Mouse (Mus musculus): Measurements from ENCODE around the gene Clpx.
"Not testable (repeated sequence)": the region's sequence is repeated elsewhere in the genome, so short reads cannot be mapped to it uniquely, and the experiment has no call there.

Gene Clpx

DNA sequence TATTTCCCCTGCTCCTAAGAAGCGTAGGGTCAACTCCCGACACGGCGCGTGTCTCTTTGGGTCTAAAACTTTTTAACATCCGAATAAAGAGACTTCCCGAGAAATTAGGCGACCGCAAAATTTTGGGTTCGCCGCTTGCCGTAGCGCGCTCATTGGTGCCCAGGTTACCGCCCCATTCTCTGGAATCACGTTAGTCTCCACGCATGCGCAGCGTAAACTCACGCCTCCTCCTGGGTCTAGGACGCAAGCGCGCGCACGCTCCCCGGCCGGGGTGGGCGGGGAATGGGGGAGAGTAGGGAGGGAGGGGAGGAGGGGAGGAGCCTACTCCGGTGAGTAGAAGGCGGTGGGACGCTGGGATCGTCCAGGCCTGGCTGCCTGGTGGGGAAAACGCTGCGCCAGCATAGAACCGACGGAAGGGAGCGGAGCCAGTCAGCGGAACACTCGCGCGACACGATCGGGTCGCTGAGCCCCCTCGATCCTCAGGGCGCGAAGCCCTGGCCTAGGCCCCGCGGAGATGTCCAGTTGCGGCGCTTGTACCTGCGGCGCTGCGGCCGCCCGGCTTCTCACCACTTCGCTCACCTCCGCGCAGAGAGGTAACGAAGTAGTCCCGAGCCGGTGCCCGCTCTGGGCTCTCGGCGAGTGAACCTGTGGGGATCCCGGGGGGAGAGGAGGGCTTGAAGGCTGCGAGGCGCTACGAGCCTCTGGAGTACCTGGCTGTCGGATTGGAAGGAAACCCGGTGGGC is at the start of gene Clpx:
TSS of gene Clpx (plus strand) at position 288 of the 743 bp plus-strand sequence.
- DNase-seq (ENCODE audit: low spot score in 2 of 2) = peak; percentile 98

DNA sequence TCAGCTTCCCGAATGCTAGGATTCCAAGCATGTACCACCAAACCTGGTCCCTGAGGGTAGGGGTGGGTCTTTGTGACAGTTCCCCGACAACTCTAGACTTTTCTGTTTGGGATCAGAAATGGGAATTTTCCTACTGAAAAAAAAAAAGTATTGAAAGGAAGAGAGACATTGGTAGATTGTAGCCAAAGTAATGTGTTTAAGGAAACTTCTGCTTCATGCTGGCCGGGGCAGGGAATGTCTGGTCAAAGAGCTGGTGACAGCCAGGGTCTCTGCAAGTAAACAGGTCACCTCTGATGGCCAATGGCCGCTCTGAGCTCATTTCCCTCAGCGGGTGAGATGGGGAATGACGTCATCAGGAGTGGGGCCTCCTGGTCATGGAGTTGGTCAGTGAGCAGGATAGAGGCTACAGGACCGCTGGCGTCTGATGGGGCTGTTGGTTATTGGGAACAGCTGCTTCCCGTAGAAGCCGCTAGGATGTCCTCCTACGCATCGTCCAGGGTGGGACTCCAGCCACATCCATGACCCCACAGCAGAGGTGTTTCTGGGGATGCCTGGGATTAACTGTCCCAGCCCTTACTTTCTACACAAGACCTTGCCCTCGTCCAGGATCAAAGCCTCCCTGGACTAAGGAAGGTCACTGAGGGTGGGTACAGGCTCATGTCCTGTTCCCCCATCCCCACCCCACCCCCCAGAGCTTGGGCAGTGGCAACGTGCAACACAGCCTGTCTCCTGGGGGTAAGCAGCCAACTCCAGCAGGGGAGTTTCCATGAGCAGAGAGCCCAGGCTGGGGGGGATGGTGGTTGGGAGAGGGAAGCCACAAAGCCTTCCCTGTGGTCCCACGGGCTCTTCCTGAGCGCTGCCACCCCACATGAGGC is 46.3 kb upstream of the Clpx start:
- DNase-seq (ENCODE audit: low spot score in 2 of 2) = peak in 1 of 2 experiments; percentile 46

DNA sequence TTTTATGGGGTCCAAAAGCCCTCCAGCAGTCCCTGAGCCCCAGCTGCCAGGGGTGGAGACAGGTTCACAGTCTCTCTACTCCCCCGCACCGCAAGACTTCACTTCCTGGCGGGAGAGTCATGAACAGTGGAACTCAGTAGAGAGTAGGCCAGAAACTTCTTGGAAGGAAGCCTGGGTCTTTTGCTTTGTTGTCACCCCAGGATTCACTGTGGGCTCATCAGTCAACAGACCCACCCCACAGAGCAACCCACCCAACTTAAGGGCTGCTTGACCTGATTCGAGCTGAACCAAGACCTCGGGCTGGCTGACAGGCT is 45.7 kb upstream of the Clpx start:
- no peak for DNase-seq (ENCODE audit: low spot score in 2 of 2)

DNA sequence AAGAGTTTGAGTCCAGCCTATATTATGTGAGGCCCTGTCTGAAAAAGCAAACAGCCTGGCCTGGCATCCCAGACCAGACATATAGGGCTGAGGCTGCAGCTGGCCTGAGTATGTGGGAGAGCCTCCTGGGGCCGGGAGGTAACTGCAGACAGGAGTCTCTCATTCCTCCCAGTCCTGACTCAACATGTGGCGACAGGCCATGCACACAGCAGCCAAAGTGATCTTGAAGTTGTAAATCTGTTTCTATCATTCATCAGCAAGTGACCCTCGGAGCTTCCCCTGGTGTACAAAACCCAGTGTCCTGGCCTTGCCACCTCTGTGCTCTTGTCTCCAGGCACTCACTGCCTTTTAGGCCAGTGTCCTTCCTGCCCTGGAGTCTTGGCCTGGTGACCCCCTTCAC is 42.0 kb upstream of the Clpx start:
- no peak for DNase-seq (ENCODE audit: low spot score in 2 of 2)

DNA sequence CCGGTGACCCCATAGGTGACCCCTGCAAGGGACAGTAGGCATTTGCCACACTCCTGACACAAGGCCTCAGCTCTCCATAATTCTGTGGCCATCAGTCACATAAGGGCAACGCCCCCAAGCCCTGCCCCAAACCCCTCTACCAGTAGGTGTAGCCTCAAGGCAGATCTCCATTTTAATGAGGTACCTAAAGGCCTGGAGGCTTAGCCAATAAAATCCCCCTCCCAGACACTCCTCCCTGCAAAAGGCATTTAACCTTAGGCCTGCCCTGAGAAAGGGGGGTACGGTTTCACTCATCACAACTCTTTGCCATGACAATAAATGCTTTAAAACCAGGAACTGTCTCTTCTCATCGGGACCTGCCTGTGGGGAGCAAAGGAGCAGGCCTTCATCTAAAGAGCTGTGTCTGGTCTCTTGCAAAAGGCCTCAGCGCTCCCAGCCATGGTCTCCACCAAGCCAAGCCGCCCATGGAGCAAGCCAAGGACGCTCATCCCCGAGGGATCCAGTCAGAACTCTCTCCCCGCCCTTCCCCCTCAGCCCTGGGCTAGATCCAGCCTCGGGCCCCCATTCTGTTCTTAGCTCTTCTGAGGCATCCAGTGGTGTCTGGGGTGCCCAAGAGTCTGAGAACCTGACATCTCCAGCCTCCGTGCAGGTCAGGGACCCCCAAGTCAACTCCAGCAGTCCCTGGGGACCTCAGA is 38.0 kb upstream of the Clpx start:
- DNase-seq (ENCODE audit: low spot score in 2 of 2) = no peak

DNA sequence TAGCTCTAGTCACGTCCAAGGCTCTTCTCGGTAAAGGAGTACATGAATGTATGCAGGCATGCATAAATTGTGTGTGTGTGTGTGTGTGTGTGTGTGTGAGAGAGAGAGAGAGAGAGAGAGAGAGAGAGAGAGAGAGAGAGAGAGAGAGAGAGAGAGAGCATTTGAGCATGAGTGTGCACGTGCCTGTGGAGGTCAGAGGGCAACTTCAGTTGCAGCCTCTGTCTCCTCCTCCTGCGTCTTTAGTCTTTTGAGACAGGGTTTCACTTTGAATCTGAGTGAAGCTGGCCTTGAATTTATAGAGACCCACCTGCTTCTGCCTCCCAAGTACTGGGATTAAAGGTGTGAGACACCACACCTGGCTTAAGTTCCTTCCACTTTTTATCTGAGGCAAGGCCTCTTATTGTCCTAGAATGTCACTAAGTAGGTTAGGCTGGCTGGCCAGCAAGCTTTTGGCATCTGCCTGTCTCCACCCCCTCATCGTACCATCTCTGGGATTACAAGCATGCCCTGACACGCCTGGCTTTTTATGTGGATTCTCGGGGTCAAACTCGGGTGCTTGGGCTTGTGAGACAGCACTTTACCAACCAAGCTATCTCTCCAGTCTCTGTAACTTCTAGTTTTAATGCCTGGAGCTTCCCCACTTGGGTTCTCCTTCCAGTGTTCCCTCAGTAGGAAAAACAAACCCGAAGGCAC is 36.7 kb upstream of the Clpx start:
- DNase-seq (ENCODE audit: low spot score in 2 of 2) = no peak

DNA sequence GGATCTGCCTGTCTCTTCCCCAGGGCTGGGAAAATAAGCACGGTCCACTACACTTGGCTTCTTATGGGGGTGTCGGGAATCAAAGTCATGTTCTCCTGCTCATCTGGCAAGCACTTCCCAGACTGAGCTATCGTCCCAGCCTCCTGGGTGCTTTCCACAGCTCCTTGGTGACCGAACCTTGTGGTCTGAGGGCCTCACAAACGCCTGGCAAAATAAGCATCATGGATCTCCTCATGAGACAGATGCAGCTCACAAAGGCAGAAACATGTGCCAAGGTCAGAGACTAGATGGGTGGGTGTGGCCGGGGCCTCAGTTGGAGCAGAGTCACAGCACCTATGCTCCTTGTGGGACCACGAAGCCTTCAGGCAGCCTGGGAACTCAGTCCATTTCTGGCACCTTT is 34.7 kb upstream of the Clpx start:
- no peak for DNase-seq (ENCODE audit: low spot score in 2 of 2)

DNA sequence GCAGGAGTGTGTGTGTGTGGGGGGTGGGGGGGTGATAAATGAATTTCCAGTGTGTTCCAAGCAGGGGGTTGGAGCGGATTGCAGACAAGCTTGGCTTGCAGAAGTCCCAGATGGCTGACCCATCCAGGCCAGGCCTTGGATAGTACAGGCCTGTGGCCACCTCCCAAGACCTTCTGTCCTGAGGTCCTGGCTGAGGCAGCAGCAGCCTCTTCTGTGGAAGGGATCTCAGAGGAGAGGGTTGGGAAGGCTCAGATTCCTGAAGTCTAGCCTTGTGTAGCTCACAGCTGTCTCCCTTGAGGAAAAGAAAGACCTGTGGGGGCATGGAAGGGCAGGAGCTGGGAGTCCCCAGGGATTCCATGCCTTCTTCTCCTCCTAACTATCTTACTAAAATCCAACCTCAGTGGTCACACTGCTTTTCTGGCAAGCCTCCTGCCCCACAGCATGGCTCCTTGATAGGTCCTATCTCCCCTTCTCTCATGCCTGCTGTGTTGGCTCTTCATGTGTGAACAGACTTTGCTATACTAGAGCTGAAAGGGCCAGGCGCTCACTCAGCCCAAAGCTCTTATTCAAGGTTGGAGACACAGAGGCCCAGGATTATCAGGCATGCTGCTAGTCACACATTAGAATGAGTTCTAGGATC is 32.3 kb upstream of the Clpx start:
- peak in 1 of 2 experiments; percentile 51 for DNase-seq (ENCODE audit: low spot score in 2 of 2)

DNA sequence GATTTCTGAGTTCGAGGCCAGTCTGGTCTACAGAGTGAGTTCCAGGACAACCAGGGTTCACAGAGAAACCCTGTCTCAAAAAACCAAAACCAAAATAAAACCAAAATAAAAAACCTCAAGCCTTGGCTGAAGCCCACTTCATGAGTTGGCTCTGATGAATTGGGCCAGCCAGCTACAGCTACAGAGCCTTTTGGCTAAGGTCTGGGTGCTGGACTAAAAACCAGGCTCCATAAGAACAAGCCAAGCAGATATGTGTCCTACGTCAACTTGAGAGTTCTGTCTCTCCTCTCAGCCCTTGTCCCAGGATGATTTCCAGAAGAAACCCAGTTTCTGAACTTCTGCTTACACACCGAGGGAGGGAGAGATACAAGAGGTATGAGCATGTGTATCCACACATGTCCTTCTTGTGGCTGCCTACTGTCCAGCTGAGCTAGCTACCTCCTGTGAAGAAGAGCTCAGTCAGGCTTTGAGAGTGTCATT is 31.4 kb upstream of the Clpx start:
- no peak for DNase-seq (ENCODE audit: low spot score in 2 of 2)

DNA sequence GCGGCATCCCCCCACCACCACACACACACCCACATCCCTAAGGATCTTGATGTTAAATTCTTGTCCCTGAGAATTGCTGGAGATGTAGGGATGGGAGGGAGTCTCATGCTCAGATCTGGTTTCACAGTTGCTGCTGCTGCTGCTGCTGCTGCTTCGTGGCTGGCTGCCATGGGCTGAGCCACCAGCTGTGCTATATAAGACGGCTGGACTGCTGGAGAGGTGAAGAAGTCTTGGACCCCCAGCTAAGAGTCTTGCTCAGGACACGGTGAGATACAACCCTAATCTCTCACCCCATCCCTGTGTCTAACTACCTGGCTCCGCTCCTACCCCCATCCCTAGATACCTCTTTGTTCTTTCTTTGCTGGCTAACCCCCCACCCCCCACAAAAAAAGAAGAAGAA is 29.1 kb upstream of the Clpx start, which contains the start of gene Cilp:
TSS of gene Cilp (plus strand) at position 222 of the 400 bp plus-strand sequence.
- peak in 1 of 2 experiments; percentile 61 for DNase-seq (ENCODE audit: low spot score in 2 of 2)

DNA sequence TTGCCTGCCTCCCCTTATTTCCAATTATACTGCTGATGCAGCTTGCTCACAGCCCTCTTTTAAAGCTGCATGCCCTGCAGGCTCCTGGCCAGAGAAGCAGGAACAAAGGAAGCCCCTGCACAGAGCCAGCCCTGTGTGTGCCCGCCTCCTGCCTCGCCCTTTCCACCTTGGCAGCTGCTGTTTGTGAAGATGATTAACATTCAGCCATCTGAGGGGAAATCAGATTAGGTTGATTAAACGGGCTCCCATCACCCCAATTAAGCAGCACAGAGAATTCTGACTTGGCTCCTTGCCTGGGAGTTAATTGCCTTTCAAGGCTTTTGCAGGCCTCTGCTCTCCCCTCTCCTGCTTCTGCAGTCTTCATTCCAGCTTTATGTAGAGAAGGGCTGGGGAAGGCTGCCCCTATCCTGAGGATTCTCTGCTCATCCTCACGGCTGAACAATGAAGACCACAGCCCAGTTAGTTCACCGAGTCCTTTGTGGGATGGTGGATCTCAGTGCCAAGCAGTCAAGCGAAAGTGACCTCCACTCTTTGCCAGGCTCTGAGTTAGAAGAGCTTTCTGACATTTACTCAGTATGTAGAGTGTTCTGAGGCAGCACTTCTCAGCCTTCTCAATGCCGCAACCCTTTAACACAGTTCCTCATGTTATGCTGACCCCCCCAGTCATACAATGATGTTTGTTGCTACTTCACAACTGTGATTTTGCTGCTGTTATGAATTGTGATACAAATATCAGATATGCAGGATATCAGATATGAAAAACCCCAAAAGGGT is 26.1 kb upstream of the Clpx start:
- no peak for DNase-seq (ENCODE audit: low spot score in 2 of 2)

DNA sequence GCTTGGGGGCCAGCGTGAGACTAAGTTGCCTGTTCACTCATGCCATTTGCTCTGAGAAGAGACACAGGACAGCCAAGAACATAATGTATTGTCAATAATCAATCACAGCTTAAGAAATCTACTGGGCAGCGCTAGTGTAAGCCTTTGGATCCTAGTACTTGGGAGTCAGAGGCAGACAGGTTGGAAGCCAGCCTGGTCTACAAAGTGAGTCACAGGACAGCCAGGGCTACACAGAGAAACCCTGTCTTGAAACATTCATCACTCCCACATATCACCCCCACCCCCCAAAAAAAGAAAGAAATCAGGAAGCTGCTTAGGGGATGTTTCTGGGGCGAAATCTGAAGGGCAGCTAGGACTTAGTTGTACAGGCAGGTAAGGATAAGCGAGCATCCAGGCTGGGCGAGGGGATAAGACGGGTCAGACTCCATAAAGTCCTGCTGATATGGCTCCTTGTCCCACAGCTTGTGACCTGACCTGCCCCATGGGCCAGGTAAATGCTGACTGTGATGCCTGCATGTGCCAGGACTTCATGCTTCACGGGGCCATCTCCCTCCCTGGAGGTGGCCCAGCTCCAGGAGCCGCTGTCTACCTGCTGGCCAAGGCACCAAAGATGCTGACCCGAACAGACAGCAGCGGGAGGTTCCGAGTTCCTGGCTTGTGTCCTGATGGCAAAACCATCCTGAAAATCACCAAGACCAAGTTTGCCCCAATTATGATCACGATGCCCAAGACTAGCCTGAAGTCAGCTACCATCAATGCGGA is 20.8 kb upstream of the Clpx start:
- DNase-seq (ENCODE audit: low spot score in 2 of 2) = no peak

DNA sequence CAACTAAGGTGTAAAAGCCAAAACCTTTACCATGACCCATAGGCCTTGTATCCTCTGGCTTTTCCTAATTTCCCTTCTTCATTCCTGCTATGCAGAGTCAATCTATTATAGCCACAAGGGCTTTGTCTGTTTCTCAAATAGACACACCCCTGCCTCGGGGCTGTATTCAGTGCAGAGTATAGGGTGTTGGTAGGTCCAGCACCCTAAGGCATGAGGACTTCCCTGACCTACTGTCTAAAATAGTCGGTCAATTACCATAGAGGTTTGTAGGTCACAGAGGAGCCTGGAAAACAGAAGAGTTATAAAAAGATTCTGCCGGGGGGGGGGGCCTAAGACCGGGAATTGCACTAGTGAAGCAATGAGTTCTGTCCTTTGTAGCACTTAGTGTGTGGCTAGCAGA is 20.2 kb upstream of the Clpx start:
- DNase-seq (ENCODE audit: low spot score in 2 of 2) = no peak

DNA sequence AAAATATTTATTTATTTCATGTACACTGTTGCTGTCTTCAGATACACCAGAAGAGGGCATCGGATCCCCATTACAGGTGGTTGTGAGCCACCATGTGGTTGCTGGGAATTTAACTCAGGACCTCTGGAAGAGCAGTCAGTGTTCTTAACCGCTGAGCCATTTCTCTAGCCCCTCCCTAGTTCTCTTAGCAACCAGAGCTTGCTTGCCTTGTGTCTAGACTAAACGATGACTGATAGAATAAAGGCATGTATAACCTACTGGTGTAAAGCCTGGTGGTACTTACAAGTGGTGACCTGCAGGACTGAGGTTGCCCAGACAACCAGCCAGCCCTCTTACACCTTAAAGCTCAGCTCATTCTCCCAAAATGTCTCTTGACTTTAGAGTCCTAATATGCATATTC is 19.2 kb upstream of the Clpx start:
- DNase-seq (ENCODE audit: low spot score in 2 of 2) = not testable (repeated sequence)

DNA sequence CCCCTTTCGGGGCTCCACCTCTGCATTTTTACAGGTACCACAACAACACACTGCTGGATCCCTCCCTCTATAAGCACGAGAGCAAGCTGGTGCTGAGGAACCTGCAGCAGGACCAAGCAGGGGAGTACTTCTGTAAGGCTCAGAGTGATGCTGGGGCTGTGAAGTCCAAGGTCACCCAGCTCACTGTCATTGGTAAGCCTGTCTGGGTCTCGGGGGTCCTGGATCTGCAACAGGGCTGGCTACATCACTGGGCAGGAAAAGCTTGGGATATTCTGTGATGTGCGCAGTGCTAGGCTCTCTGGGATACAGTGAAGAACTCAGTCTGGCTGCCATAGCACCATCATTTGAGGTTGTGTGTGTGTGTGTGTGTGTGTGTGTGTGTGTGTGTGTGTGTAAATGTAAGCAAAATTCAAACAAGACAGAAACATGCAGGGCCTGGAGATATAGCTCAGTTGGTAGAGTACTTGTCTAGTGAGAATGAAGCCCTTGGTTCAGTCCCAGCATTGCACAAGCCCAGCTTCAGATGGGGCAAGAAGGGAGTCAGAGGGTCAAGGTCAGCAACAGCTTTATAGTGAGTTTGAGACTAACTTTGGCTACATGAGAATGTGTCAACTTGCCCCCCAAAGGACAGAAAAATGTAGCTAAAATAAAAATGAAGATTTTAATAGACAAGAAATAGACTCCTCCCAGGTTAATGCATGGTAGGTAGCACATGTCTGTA is 18.1 kb upstream of the Clpx start:
- no peak for DNase-seq (ENCODE audit: low spot score in 2 of 2)

DNA sequence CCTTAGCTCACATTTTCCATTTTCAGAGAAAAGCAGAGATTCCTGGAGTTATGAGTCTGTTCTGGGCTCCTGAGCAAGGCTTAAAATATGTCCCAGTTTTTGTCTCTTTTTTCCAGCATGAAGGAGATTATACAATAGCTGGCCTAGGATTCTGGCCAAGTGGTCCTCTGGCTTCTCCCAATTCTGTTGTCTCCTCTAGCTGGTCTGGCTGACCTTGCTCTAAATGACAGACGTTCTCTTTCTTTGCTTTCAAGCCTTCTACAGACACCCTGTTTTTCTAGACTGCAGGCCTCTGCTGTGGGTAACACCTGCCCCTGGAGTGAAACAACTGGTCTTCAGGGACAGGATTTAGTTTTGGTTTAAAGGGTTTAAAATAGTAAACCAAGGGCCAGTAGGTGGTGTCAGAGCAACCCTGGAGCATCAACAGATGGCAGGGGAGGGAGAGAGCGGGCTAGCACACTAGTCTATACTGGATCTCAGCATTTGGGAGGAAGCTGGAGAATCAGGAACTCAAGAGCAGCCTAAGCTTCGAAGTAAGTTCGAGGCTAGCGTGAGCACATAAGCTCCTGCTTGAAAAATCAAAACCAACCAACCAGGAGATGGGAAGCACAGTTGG is 12.4 kb upstream of the Clpx start:
- DNase-seq (ENCODE audit: low spot score in 2 of 2) = no peak

DNA sequence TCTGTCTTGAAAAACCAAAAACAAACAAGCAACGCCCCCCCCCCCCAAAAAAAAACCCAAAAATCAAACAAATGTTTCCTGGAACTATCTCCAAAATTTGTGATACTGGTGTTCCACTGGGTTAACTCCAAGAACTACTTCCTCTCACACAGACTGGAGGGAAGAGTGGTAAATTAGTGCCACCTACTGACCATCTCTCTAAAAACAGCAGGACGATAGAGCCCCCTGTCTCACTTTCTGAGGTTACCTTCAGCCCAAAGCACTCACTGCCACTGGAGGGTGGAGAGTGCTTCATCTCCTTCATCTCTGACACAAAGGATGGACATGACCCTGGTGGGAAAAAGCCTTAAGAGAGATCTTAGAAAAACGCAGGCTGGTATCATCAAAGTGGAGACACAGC is 10.8 kb upstream of the Clpx start:
- DNase-seq (ENCODE audit: low spot score in 2 of 2) = no peak

DNA sequence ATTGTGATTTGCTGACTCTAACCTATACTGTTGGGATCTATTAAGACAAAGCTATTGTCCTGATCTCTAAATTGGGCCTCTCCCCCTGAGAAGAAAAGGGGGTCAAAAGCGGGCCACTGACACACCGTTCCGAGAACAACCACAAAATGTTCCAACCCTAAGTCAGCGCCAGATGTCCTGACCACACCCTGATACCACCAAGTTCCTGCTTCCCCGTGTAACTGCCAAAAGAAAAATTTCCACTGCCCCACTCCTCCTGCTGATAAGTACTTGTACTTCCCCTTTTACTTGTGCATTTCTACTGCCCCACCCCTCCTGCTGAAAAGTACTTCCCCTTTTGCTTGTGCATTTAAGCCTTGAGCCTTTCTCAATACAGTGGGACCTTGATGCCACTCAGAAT is 5.8 kb upstream of the Clpx start:
- not testable (repeated sequence) for DNase-seq (ENCODE audit: low spot score in 2 of 2)

DNA sequence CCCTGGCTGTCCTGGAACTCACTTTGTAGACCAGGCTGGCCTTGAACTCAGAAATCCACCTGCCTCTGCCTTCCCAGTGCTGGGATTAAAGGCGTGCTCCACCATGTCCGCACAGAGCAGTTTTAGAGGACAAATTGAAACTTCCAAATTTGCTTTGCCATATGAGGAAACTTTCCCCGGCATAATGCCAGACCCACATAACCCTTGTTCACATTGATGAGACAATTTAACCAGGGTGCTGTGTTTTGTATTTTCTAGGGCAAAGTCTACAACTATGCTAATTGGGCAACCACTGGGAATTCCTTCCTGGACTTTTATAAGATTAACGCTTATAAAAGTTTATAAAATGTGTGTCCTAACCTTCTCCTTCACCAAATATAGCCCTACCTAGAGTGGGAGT is 4.1 kb upstream of the Clpx start:
- no peak for DNase-seq (ENCODE audit: low spot score in 2 of 2)
